Mouse (Mus musculus) lung, postnatal 0 days (tissue): ENCODE data around the gene Gpn2.

Experiments used
- CTCF ChIP-seq: IDR thresholded peaks from 2 replicates; pipeline ENCODE4 v1.5.1; 2016; ENCODE audit warnings: antibody characterized with exemption, mild to moderate bottlenecking
- EP300 ChIP-seq: IDR thresholded peaks from 2 replicates; pipeline ENCODE4 v1.6.1; 2016; ENCODE audit warnings: antibody characterized with exemption, mild to moderate bottlenecking, control low read depth

GRCm38 (mm10) chr4:133622161-133622695 is 38.1 kb downstream of the Gpn2 start:
- no peak for TF ChIP-seq CTCF
- TF ChIP-seq EP300, result no peak
